Mouse (Mus musculus) brain, embryonic 14.5 days (tissue): ENCODE measurements at regions not wholly inside any gene's neighbourhood (a gene's known extent, or its start where the extent isn't known, plus 50 kb on each side); places are given as distances from the start of the nearest gene placed in this dataset.

ENCODE experiments used
- CTCF ChIP-seq: fragments of 200-500 bp; IDR thresholded peaks from 2 replicates; pipeline ENCODE4 v1.5.1; 2012; ENCODE audit warnings: inconsistent platforms, mild to moderate bottlenecking, moderate library complexity, borderline replicate concordance; ENCODE audit not compliant: insufficient read depth, insufficient read length; ENCODE audit errors: extremely low read depth
- POLR2A ChIP-seq: fragments of 200-500 bp; IDR thresholded peaks from 2 replicates; pipeline ENCODE4 v1.6.1; 2012; ENCODE audit warnings: mild to moderate bottlenecking, inconsistent platforms, borderline replicate concordance; ENCODE audit not compliant: poor library complexity, insufficient read depth, insufficient read length, severe bottlenecking; ENCODE audit errors: extremely low read depth

GRCm38 (mm10) chr9:26642831-26643230 lies 90.7 kb upstream of the B3gat1 start:
- TF ChIP-seq CTCF (no peak), POLR2A (no peak)
